In the genomic region with DNA sequence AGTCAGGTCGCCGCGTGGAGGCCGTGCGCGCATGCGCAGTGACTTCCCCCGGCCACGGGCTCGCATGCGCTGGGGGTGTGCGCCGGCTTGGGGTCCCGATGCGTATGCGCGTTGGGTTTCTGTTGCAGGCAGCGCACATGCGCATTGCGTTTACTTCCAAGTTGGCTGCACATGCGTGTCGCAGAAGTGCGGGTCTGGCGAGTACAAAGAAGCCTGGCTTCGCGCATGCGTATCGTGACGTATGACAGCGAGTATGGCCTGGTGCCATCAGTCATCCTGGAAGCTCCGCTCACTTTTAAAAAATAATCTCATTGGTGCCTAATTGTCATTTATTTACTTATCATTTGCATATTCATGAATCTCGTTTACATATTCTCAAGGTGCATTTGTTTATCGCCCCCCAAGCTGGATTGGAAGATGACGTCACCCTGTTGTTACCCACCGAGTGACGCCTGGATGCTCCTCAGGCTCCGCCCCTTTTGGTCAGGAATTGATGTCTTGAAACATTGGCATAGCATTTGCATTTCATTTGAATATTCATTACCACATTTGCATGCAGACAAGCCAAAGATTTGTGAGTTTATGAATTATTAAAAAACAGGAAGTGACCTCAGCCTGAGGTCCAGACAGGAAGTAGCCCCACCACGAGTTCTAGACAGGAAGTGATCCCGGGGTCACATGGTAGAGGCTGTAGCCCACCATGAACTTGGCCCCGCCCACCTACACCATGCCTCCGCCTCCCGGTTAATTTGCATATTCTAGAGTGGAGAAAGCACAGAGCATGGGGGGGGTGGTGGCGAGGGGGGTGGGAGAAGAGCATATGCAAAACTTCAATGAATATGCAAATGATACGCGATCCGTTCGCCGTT, we compare ENCODE assay signal across 8 mouse cellular contexts. TPM values are rescaled to one million over a fixed set of nuclear protein-coding genes. Genes with fewer than 3 reads are reported as not detected.
DNase-seq lines count a peak whose midpoint lies in the region; ATAC-seq and TF ChIP-seq lines count a peak whose summit lies in the region.

No protein-coding gene starts in this region.

- H3K9me3 ChIP-seq in embryonic facial prominence, embryonic 14.5 days (ENCODE audit: control insufficient read depth, low read length), result no peaks in the 10 kb centered on the region
- no peaks in the 10 kb centered on the region for H3K9me3 ChIP-seq in limb, embryonic 13.5 days
- H3K9me3 ChIP-seq in midbrain, embryonic 16.5 days (replicated peaks; ENCODE audit: control insufficient read depth, low read length, poor library complexity, severe bottlenecking), result no peaks in the 10 kb centered on the region

- intact Hi-C loops in heart, adult 2 months (cut with DNase I), result loop anchor here (5.0 kb wide), 2 partner anchors 52 to 147 kb away; no protein-coding TSS in a partner anchor

- no peaks in the 10 kb centered on the region for H3K27me3 ChIP-seq in embryonic facial prominence, embryonic 14.5 days (replicated peaks; ENCODE audit: control insufficient read depth, insufficient read depth, low read length)
- no peaks in the 10 kb centered on the region for H3K27me3 ChIP-seq in heart, adult 2 months (ENCODE audit: control insufficient read depth, insufficient read depth, low read length)
- no peaks in the 10 kb centered on the region for H3K27me3 ChIP-seq in limb, embryonic 13.5 days
- H3K27me3 ChIP-seq in midbrain, embryonic 16.5 days (ENCODE audit: control insufficient read depth, insufficient read depth, low read depth, low read length), result peaks cover 3% of the 10 kb centered on the region; the same call in 1 of the 2 replicates

- under 1% methylated on average over 46 of the region's 48 CpGs for WGBS in embryonic facial prominence, embryonic 14.5 days
- WGBS in heart, adult 2 months, result under 1% methylated on average over 48 of the region's 48 CpGs
- WGBS in limb, embryonic 13.5 days, result under 1% methylated on average over 48 of the region's 48 CpGs
- under 1% methylated on average over 48 of the region's 48 CpGs for WGBS in midbrain, embryonic 16.5 days

- H3K4me3 ChIP-seq in embryonic facial prominence, embryonic 14.5 days (ENCODE audit: low read depth, low read length), result peak overlapping the region; percentile 73
- peak overlapping the region; percentile 95 for H3K4me3 ChIP-seq in heart, adult 2 months
- peak overlapping the region; percentile 65 for H3K4me3 ChIP-seq in limb, embryonic 13.5 days
- H3K4me3 ChIP-seq in midbrain, embryonic 16.5 days (ENCODE audit: low read depth, low read length), result peak overlapping the region; percentile 73

- DNase-seq in 3T3-L1 (ENCODE audit: low read depth, low spot score), result peak; percentile 98
- DNase-seq in adrenal gland, postnatal 4 days (ENCODE audit: low spot score in 2 of 2), result peak; percentile 94 to 97
- peak; percentile 100 for DNase-seq in embryonic facial prominence, embryonic 14.5 days (ENCODE audit: low spot score)
- peak; percentile 97 to 99 for DNase-seq in heart, adult 2 months
- peak; percentile 99 for DNase-seq in kidney, adult 8-10 months
- peak; percentile 83 to 93 for DNase-seq in spleen, postnatal 10 days (ENCODE audit: low spot score in 2 of 2)

- TF ChIP-seq POLR2A in heart, adult 2 months (IDR thresholded peaks at IDR 0.05; ENCODE audit: insufficient read depth, low read depth, low read length), result peak; percentile 30

- no peaks in the 10 kb centered on the region for H3K4me1 ChIP-seq in embryonic facial prominence, embryonic 14.5 days (ENCODE audit: control insufficient read depth, insufficient read depth, low read length)
- no peaks in the 10 kb centered on the region for H3K4me1 ChIP-seq in heart, adult 2 months (ENCODE audit: control insufficient read depth, insufficient read depth, low read length)
- H3K4me1 ChIP-seq in limb, embryonic 13.5 days, result no peaks in the 10 kb centered on the region
- H3K4me1 ChIP-seq in midbrain, embryonic 16.5 days (ENCODE audit: control insufficient read depth, insufficient read depth, low read length), result no peaks in the 10 kb centered on the region

- H3K79me2 ChIP-seq in heart, adult 2 months (replicated peaks; ENCODE audit: control insufficient read depth, insufficient read depth, low read length), result no peaks in the 10 kb centered on the region

- ATAC-seq in embryonic facial prominence, embryonic 14.5 days (ENCODE audit: low read depth), result peak; percentile 75
- ATAC-seq in limb, embryonic 13.5 days (ENCODE audit: low FRiP score, low read depth), result peak; percentile 79
- peak; percentile 78 for ATAC-seq in midbrain, embryonic 16.5 days

- TF ChIP-seq EP300 in heart, adult 2 months (IDR thresholded peaks at IDR 0.05; ENCODE audit: insufficient read depth, low read depth, low read length), result peak; percentile 39

- H3K36me3 ChIP-seq in embryonic facial prominence, embryonic 14.5 days (ENCODE audit: control insufficient read depth, insufficient read depth, low read length), result no peaks in the 10 kb centered on the region
- no peaks in the 10 kb centered on the region for H3K36me3 ChIP-seq in heart, adult 2 months (ENCODE audit: control insufficient read depth, insufficient read depth, low read length)
- no peaks in the 10 kb centered on the region for H3K36me3 ChIP-seq in limb, embryonic 13.5 days
- no peaks in the 10 kb centered on the region for H3K36me3 ChIP-seq in midbrain, embryonic 16.5 days (ENCODE audit: control insufficient read depth, insufficient read depth, low read length)

- H3K4me2 ChIP-seq in embryonic facial prominence, embryonic 14.5 days (ENCODE audit: low read depth, low read length), result peak overlapping the region; percentile 55
- peak overlapping the region; percentile 66 for H3K4me2 ChIP-seq in limb, embryonic 13.5 days (replicated peaks)
- peak overlapping the region; percentile 52 for H3K4me2 ChIP-seq in midbrain, embryonic 16.5 days (ENCODE audit: low read length)

- H3K9ac ChIP-seq in embryonic facial prominence, embryonic 14.5 days (ENCODE audit: low read depth, low read length), result peak overlapping the region; percentile 80
- H3K9ac ChIP-seq in heart, adult 2 months (ENCODE audit: low read depth, low read length), result peak overlapping the region; percentile 20
- peak overlapping the region; percentile 74; the same call in 1 of the 2 replicates for H3K9ac ChIP-seq in limb, embryonic 13.5 days
- peak overlapping the region; percentile 76 for H3K9ac ChIP-seq in midbrain, embryonic 16.5 days (ENCODE audit: low read depth, low read length)

- H3K27ac ChIP-seq in embryonic facial prominence, embryonic 14.5 days (replicated peaks; ENCODE audit: low read depth, low read length), result peak overlapping the region; percentile 98
- H3K27ac ChIP-seq in heart, adult 2 months, result peak overlapping the region; percentile 100
- peak overlapping the region; percentile 97 for H3K27ac ChIP-seq in limb, embryonic 13.5 days
- H3K27ac ChIP-seq in midbrain, embryonic 16.5 days (ENCODE audit: low read length), result peak overlapping the region; percentile 95

- no peak for TF ChIP-seq CTCF in heart, adult 2 months (IDR thresholded peaks at IDR 0.05)

RNA-seq across cellular contexts. Expression of a gene that starts 51.9 kb away (rescaled TPM):
- total RNA-seq in adrenal gland, postnatal 4 days (2021), result 100 to 1,000 TPM; 163 to 165 TPM
- 110 and 141 TPM in 2 replicates for polyA plus RNA-seq in embryonic facial prominence, embryonic 14.5 days (2014; fragmentation: Nextera tagmentation; extraction: Ambion mirVana)
- 10 to 100 TPM; 78.8 to 90.7 TPM for total RNA-seq in heart, adult 2 months (2021)
- 117 and 142 TPM in 2 replicates for polyA plus RNA-seq in heart, adult 2 months (2012; rRNA removed)
- 119 and 136 TPM in 2 replicates for polyA plus RNA-seq in limb, embryonic 13.5 days (2015; fragmentation: Nextera tagmentation; extraction: Ambion mirVana)
- 137 and 147 TPM in 2 replicates for polyA plus RNA-seq in midbrain, embryonic 16.5 days (2015; fragmentation: Nextera tagmentation; extraction: Ambion mirVana)

Comparison
In these comparisons a context has a peak if more than half of its experiments do, and no peak if none do; other contexts are left out.
1. Peak in every context shown above with its lines: DNase-seq, ATAC-seq, H3K4me3 ChIP-seq and H3K27ac ChIP-seq.
2. H3K9ac ChIP-seq: peak in every context shown above with its lines; median percentile 80 in embryonic facial prominence, embryonic 14.5 days; 76 in midbrain, embryonic 16.5 days; 74 in limb, embryonic 13.5 days; 20 in heart, adult 2 months.